ENCODE assay signal across 8 mouse cellular contexts in genomic region chr15:103102068-103102840, GRCm38 (mm10).
DNase-seq lines count a peak whose midpoint lies in the region; ATAC-seq and TF ChIP-seq lines count a peak whose summit lies in the region.

No protein-coding gene starts in this region.

- ATAC-seq in frontal cortex, adult (ENCODE audit: low TSS enrichment) = no peak

- peak overlapping the region; percentile 71 for H3K4me3 ChIP-seq in myocyte

- intact Hi-C loops in gastrocnemius, postnatal 36 days (cut with DNase I) = no loop called here

- H3K79me2 ChIP-seq in myocyte (ENCODE audit: control insufficient read depth, insufficient read depth) = no peaks in the 10 kb centered on the region

- peak overlapping the region; percentile 88 for H3K4me2 ChIP-seq in myocyte (ENCODE audit: low read depth)

- no peak for TF ChIP-seq CTCF in brain, embryonic 14.5 days (IDR thresholded peaks at IDR 0.05; ENCODE audit: borderline replicate concordance, extremely low read depth, insufficient read depth, insufficient read length)

- H3ac ChIP-seq in myocyte (ENCODE audit: control insufficient read depth, insufficient read length) = peak overlapping the region; percentile 11

- peak; percentile 94 for DNase-seq in heart, adult 11 months
- DNase-seq in heart, adult 8-10 months (ENCODE audit: low spot score) = no peak
- DNase-seq in brain, embryonic 14.5 days (ENCODE audit: low read depth) = peak; percentile 58
- peak; percentile 68 to 74 for DNase-seq in gastrocnemius, postnatal 36 days
- peak; percentile 57 for DNase-seq in kidney, postnatal 10 days
- no peak for DNase-seq in spleen, adult 18-20 months

- H3K27me3 ChIP-seq in myocyte (ENCODE audit: control insufficient read depth, insufficient read depth, insufficient read length) = no peaks in the 10 kb centered on the region

- no peaks in the 10 kb centered on the region for H3K36me3 ChIP-seq in myocyte (ENCODE audit: control insufficient read depth, insufficient read depth)

- TF ChIP-seq POLR2A in brain, embryonic 14.5 days (IDR thresholded peaks at IDR 0.05; ENCODE audit: borderline replicate concordance, extremely low read depth, insufficient read depth, insufficient read length, poor library complexity, severe bottlenecking) = no peak
- peak; percentile 44 for TF ChIP-seq POLR2A in myocyte (IDR thresholded peaks at IDR 0.05; ENCODE audit: insufficient read length, low read depth)

TF ChIP-seq in myocyte, 11 proteins besides CTCF, POLR2A, EP300 and RAD21:
- TF ChIP-seq POLR2AphosphoS2 (IDR thresholded peaks at IDR 0.05; ENCODE audit: insufficient read length, low read depth) = peak; percentile 32
- peak; percentile 94 for TF ChIP-seq USF1 (IDR thresholded peaks at IDR 0.05; ENCODE audit: low read depth)
- TF ChIP-seq TCF3 (IDR thresholded peaks at IDR 0.05; ENCODE audit: insufficient read length, low read depth) = no peak
- no peak for TF ChIP-seq E2F4 (IDR thresholded peaks at IDR 0.05; ENCODE audit: insufficient read depth)
TF ChIP-seq in myocyte: peak in this region for 2.

Comparison
In these comparisons a context has a peak if more than half of its experiments do, and no peak if none do; other contexts are left out.
1. DNase-seq: peak in heart, adult 11 months (single experiment), brain, embryonic 14.5 days (single experiment), gastrocnemius, postnatal 36 days (2 of 2) and kidney, postnatal 10 days (single experiment); none in heart, adult 8-10 months (single experiment) and spleen, adult 18-20 months (0 of 2).